Mouse (Mus musculus): ENCODE measurements around the gene Gstz1. TPM values are rescaled to one million over a fixed set of nuclear protein-coding genes. Genes with fewer than 3 reads are reported as not detected.
A peak's percentile ranks its signal among the peaks of the same experiment; 100 is the strongest.
"Not testable (repeated sequence)": the region's sequence is repeated elsewhere in the genome, so short reads cannot be mapped to it uniquely, and the experiment has no call there.

Gene Gstz1
- polyA plus RNA-seq, 1 experiment from 2014 or later, result 36.7 TPM

DNA sequence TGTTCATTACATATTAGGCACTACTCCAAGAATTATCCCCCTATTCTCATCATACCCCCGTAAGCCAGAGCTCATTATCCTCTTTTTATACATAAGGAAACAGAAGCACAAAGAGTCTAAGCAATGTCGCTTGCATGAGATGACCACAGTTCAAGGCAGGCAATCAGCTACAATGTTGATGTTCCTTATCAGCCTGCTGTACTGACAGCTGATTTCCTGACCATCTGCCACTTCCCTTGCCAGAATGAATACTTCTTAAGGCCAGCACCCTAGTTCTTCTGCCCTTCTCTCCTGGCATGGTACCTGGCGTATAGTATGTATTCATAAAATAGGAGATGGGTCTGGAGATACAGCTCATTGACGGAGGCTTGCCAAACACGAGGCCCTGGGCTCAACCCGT is 14.8 kb upstream of the Gstz1 start:
- no peak for DNase-seq (ENCODE audit: low read depth, low spot score)
- in situ Hi-C loops (cut with MboI; ENCODE audit: low pct_unique_long_range_greater_than_20kb), result no loop called here
- ChIA-PET CTCF (interaction anchor here (1.6 kb wide), 1 partner anchor 13 kb away, joined by 4 read pairs; no protein-coding TSS in a partner anchor), POLR2A (no interaction called here)
- TF ChIP-seq CTCF (IDR thresholded peaks at IDR 0.05), result no peak
- no peak for ATAC-seq
- H3K27me3 ChIP-seq, result no peaks in the 10 kb centered on the region

DNA sequence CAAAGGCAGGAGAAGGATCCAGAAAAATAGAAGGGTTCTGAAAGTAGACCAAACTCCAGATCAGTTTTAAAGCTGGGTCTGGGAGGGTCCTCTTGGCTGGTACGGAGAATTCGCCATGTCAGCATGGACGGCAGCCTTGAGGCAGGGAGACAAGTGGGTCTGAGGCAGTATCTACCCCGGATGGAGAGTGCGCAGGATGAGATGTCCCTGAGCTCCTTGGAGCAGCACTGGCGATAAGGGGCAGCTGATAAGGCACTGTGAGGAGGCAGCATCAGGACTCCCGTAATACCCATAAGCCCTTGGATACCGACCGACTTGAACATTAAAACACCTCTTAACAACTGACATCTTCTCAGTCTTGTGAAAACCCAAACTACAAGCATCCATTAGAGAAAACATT is 14.2 kb upstream of the Gstz1 start:
- no peak for ATAC-seq
- in situ Hi-C loops (cut with MboI; ENCODE audit: low pct_unique_long_range_greater_than_20kb), result no loop called here
- no peak for DNase-seq (ENCODE audit: low read depth, low spot score)
- no peak for TF ChIP-seq CTCF (IDR thresholded peaks at IDR 0.05)
- no peaks in the 10 kb centered on the region for H3K27me3 ChIP-seq
- CTCF ChIA-PET, result interaction anchor here (1.6 kb wide), 1 partner anchor 12 kb away, joined by 4 read pairs; no protein-coding TSS in a partner anchor
- POLR2A ChIA-PET, result no interaction called here

DNA sequence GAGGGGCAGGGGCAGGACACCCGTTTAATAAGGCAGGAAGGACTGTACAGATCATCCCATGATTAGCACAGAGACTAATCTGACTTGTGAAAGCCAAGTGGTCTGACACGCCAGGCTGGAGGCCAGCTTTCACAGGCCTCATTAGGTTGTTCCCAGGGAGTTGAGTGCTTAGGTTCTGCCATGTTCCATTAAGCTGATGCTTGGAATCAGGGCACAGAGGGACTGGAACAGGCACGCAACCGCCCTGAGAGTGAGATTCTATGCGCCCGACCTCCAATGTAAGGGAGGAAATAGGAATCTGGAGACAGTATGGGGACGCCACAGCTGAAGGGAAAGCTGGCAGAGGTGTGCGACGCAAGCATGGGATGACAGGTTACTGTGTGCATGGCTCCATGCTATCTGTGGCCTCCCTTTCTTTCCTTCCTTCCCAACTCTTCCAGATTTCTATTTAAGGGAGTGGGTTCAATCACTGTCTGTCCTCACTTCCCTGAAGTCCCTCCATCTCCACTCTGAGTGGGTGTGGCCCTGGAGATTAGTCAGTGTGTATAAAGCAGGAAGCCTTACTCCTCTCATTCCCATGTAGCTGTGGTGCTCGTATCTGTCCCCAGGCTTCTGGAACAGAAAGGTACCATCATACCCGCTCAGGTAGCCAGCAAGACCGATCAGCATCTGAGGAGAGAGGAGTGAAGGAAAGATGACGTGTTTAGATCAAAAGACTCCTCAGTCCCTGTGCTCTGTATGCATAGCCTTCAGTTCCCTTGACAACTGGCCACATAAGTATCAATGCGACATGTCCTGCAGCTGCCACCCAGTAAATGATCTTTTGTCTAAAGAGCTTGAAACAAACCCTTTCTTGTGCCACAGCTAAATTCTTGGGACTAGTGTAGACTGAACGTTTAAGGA is 9.3 kb upstream of the Gstz1 start:
- DNase-seq (ENCODE audit: low read depth, low spot score) (no peak), ATAC-seq (no peak)
- in situ Hi-C loops (cut with MboI; ENCODE audit: low pct_unique_long_range_greater_than_20kb), result no loop called here
- TF ChIP-seq CTCF (IDR thresholded peaks at IDR 0.05), result no peak
- CTCF ChIA-PET, result no interaction called here
- POLR2A ChIA-PET, result no interaction called here
- no peaks in the 10 kb centered on the region for H3K27me3 ChIP-seq

DNA sequence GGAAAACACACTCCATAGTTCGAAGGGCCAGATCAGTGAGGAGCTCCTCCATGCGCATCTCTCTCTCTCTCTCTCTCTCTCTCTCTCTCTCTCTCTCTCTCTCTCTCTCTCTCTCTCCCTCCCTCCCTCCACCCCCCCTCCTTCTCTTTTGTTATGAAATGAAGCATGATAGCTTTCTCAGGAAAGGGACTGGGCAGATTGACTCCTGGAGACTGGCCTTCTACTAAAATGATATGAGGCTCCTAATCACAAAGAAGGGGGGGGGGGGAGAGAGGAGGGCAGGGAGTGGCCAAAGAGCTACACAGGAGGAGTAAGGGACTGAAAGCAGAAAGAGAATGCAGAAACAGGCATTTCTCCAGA is 8.6 kb upstream of the Gstz1 start:
- H3K27me3 ChIP-seq, result no peaks in the 10 kb centered on the region
- in situ Hi-C loops (cut with MboI; ENCODE audit: low pct_unique_long_range_greater_than_20kb), result no loop called here
- ATAC-seq, result no peak
- DNase-seq (ENCODE audit: low read depth, low spot score), result no peak
- TF ChIP-seq CTCF (IDR thresholded peaks at IDR 0.05), result no peak
- POLR2A ChIA-PET, result no interaction called here
- CTCF ChIA-PET, result no interaction called here

DNA sequence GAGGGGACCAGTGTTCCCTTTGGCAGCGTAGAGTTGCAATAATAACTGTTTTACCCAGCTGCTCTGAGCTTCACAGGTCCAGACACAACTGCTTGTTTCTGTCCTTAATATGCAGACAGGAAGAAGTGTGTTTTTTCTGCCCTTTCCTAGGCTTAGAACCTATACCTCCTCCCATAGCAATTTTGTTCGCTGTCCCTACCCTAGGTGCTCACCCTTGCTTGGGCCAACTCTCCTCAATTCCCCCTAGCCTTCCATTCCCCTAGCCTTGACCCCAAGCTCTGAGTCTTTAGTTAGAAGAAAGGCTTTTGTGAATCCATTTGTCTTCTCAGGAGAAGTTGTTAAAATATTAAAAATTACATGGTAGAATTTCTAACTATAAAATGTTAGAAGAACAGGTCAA is 8.2 kb upstream of the Gstz1 start:
- in situ Hi-C loops (cut with MboI; ENCODE audit: low pct_unique_long_range_greater_than_20kb), result no loop called here
- DNase-seq (ENCODE audit: low read depth, low spot score) (no peak), ATAC-seq (no peak)
- ChIA-PET CTCF (no interaction called here), POLR2A (no interaction called here)
- no peak for TF ChIP-seq CTCF (IDR thresholded peaks at IDR 0.05)
- H3K27me3 ChIP-seq, result no peaks in the 10 kb centered on the region

DNA sequence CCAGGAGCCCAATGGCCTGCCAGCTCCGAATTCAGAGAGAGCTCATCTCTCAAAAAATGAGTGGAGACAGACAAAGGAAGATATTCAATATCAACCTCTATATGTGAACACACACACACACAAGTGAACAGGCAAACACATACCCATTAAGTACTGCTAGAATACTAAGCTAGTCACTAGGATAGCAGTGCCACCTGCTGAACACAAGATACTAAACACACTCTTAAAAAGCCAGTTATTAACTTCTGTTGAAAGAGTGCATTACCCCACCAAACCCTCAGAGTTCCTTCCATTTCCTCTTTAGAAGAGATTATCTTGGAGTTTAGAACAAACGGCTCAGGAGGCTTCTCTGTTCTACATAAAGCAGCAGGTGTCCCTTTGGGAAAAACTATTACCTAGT is 4.8 kb upstream of the Gstz1 start:
- ChIA-PET POLR2A (no interaction called here), CTCF (interaction anchor here (1.1 kb wide), 1 partner anchor 54 kb away, joined by 3 read pairs; no protein-coding TSS in a partner anchor)
- no peak for TF ChIP-seq CTCF (IDR thresholded peaks at IDR 0.05)
- DNase-seq (ENCODE audit: low read depth, low spot score), result no peak
- ATAC-seq, result no peak
- H3K27me3 ChIP-seq, result no peaks in the 10 kb centered on the region
- in situ Hi-C loops (cut with MboI; ENCODE audit: low pct_unique_long_range_greater_than_20kb), result no loop called here

DNA sequence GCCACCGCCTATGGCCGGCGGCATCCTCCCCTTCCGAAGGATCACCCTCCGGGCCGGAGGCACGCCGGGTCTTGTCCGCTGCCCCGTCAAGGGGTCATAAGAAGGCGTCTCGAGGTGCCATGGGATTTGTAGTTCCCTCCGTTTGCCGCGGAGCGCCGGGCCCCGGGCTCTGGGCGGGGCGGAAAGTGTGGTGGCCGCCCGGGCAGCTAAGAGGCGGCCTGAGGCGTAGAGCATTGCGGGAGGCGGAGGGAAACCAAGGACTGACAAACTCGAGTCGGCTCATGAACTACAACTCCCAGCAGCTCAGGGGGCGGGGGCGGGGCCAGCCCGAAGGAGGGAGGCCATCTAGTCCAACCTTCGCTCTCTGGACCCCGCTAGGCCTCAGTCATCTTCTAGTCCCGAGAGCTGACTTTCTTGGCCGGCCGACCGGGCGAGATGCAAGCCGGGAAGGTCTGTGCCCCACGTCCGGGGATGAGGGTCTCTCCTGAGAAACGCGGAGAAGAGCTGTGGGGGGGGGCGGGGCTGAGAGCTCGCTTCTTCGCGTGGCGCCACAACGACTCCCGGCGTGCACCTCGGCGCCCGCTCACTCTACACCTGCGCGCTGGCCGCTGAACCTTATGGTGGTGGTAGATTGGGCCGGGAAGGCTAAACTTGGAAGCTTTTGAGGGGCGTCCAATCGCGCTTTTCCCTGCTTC is 577 bp downstream of the Gstz1 start, which contains the start of gene Pomt2:
TSS of gene Pomt2 (minus strand) at position 574 of the 695 bp plus-strand sequence.
- no peaks in the 10 kb centered on the region for H3K27me3 ChIP-seq
- ATAC-seq (peak; percentile 98), DNase-seq (ENCODE audit: low read depth, low spot score) (peak; percentile 77)
- POLR2A ChIA-PET, result interaction anchor here (0.5 to 1.7 kb wide), 3 partner anchors 13 to 46 kb away, joined by 3 to 8 read pairs (median 3); no protein-coding TSS in a partner anchor
- TF ChIP-seq CTCF (IDR thresholded peaks at IDR 0.05), result no peak
- CTCF ChIA-PET, result no interaction called here
- in situ Hi-C loops (cut with MboI; ENCODE audit: low pct_unique_long_range_greater_than_20kb), result no loop called here

DNA sequence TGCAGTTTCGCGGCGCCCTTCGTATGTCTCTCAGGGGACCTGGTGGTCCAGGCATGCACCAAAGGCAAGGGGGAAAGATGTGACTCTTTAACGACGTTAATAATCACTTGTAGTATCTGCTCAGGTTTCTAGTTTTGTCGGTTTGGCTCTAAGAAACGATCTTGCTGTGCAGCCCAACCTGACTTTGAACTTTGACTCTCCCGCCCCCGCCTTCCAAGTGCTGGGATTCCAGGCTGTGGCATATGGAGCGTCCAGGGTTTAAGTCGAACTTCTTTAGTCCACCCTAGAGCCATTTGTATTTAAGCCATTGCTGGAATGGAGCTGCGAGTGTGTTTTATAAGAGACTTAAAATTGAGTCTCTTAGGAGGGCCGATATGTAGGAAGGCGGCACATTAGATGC is 1.2 kb downstream of the Gstz1 start:
- in situ Hi-C loops (cut with MboI; ENCODE audit: low pct_unique_long_range_greater_than_20kb), result no loop called here
- CTCF ChIA-PET, result no interaction called here
- POLR2A ChIA-PET, result interaction anchor here (0.5 to 1.7 kb wide), 2 partner anchors 13 to 16 kb away, joined by 3 to 8 read pairs; no protein-coding TSS in a partner anchor
- H3K27me3 ChIP-seq, result no peaks in the 10 kb centered on the region
- ATAC-seq, result no peak
- no peak for TF ChIP-seq CTCF (IDR thresholded peaks at IDR 0.05)
- no peak for DNase-seq (ENCODE audit: low read depth, low spot score)

DNA sequence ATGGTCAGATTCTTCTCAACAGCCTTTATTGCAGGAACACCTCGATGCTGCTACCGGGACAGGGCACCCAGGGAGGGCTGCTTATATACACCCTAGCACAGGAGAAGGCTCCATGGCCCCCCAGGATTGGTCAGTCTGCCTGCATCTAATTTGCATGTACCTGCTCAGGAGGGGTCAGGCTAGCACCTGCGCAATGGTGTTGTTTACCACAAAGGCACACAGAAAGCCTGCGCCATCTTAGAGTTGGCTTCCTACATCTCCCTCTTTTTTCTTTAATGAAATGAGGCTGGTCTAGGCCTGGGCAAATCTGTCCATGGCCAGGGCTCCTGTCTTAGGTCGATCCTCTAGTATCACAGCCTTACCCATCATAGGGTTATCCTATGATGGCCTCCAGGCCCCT is 2.5 kb downstream of the Gstz1 start:
- no peak for DNase-seq (ENCODE audit: low read depth, low spot score)
- TF ChIP-seq CTCF (IDR thresholded peaks at IDR 0.05), result no peak
- no peaks in the 10 kb centered on the region for H3K27me3 ChIP-seq
- in situ Hi-C loops (cut with MboI; ENCODE audit: low pct_unique_long_range_greater_than_20kb), result no loop called here
- ATAC-seq, result no peak
- POLR2A ChIA-PET, result no interaction called here
- CTCF ChIA-PET, result no interaction called here

DNA sequence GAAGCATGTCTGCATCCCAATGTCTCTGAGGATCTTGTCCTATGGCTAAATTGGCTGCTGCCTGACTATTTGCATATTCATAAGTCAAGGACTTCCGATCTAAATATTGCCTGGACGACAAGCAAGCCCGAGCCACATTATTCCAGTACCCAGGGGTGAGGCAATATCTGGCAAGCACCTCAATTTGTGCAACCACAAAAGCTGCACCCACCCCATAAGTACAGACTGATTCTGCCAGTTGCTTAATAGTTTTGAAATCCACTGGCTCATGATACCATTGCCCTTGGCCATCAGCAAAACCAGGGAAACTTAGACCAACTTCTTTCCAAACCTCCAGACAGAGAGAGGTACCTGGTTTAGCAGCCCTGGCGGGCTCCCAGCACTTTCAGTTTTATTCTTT is 7.5 kb downstream of the Gstz1 start:
- DNase-seq (ENCODE audit: low read depth, low spot score); POLR2A ChIA-PET; in situ Hi-C loops (cut with MboI; ENCODE audit: low pct_unique_long_range_greater_than_20kb); H3K27me3 ChIP-seq; ATAC-seq; CTCF ChIA-PET: not testable (repeated sequence)

DNA sequence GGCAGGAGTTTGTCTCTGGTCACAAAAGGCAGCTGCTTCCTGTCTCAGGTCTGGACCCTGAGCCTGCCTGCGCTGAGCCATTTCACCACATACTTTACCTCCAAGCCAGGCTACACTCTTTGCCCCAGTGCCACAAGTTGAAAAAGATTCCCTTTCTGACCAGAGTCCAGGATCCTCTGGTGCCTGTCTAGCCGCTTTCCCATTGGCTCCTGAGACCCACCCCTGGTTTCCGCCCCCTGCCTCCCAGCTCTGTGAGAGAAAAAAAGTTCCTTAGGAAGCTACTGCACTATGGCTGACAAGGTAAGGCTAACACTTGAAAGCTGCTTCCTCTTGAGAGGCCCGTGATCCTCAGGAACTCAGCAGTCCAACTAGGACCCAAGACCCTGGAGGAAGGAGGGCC is 10.4 kb downstream of the Gstz1 start:
- ChIA-PET CTCF (interaction anchor here (1.3 kb wide), 1 partner anchor 36 kb away, joined by 5 read pairs; no protein-coding TSS in a partner anchor), POLR2A (no interaction called here)
- TF ChIP-seq CTCF (IDR thresholded peaks at IDR 0.05), result no peak
- in situ Hi-C loops (cut with MboI; ENCODE audit: low pct_unique_long_range_greater_than_20kb), result no loop called here
- ATAC-seq (no peak), DNase-seq (ENCODE audit: low read depth, low spot score) (no peak)
- no peaks in the 10 kb centered on the region for H3K27me3 ChIP-seq

Measured in Patski (cell line).